Mouse (Mus musculus) liver, adult (tissue): Measurements from ENCODE around the gene Cdkl5.

Experiments used
- GATA4 ChIP-seq: IDR thresholded peaks from 2 replicates; pipeline ENCODE4 v1.6.1; 2014; ENCODE audit warnings: mild to moderate bottlenecking, low read length; ENCODE audit not compliant: insufficient replicate concordance

Cdkl5 gene

GRCm38 (mm10) chrX:160863689-160864383 lies 130.7 kb downstream of the Cdkl5 start:
- TF ChIP-seq GATA4: no peak

GRCm38 (mm10) chrX:160808226-160808625 lies 186.3 kb downstream of the Cdkl5 start:
- no peak for TF ChIP-seq GATA4

GRCm38 (mm10) chrX:160804409-160805150 lies 189.9 kb downstream of the Cdkl5 start:
- no peak for TF ChIP-seq GATA4

GRCm38 (mm10) chrX:160794920-160795319 lies 199.6 kb downstream of the Cdkl5 start:
- no peak for TF ChIP-seq GATA4

GRCm38 (mm10) chrX:160782276-160782675 lies 212.2 kb downstream of the Cdkl5 start:
- TF ChIP-seq GATA4: no peak

- TF ChIP-seq GATA4: no peak
These were observed 221.5 kb downstream of the Cdkl5 start for GRCm38 (mm10) chrX:160773033-160773432.

GRCm38 (mm10) chrX:160767713-160768112 lies 226.8 kb downstream of the Cdkl5 start, which contains the start of gene Rs1:
Gene Rs1 (plus strand): TSS chrX:160768013.
- TF ChIP-seq GATA4: no peak

- no peak for TF ChIP-seq GATA4
These were observed 228.3 kb downstream of the Cdkl5 start for GRCm38 (mm10) chrX:160766233-160766616.

- TF ChIP-seq GATA4: no peak; the same call in 1 of the 2 replicates
These were observed 228.9 kb downstream of the Cdkl5 start for GRCm38 (mm10) chrX:160765389-160766232.

- no peak for TF ChIP-seq GATA4
These were observed 243.7 kb downstream of the Cdkl5 start for GRCm38 (mm10) chrX:160750808-160751207.

- TF ChIP-seq GATA4: no peak
These were observed 245.9 kb downstream of the Cdkl5 start for GRCm38 (mm10) chrX:160748653-160749052.

- TF ChIP-seq GATA4: no peak
These were observed 249.1 kb downstream of the Cdkl5 start for GRCm38 (mm10) chrX:160745399-160745798.

- TF ChIP-seq GATA4: no peak
These were observed 258.9 kb downstream of the Cdkl5 start, which contains the start of gene Ppef1 for GRCm38 (mm10) chrX:160735650-160736049. Gene Ppef1 (minus strand): TSS chrX:160735765.
